Mouse (Mus musculus) liver, embryonic 15.5 days (tissue): ENCODE results near the gene Syngr2. TPM values are rescaled to one million over a fixed set of nuclear protein-coding genes. Genes with fewer than 3 reads are reported as not detected.

Experiments
- ATAC-seq: fragments of 200-750 bp; cut with Nextera tagmentation; 2 replicates; pipeline ENCODE4 v1.8.0; 2017; ENCODE audit warnings: moderate number of reproducible peaks, mild to moderate bottlenecking, moderate library complexity; ENCODE audit not compliant: insufficient read depth
- H3K27ac ChIP-seq: fragments of 300-500 bp; sonication (generic); replicated peaks from 2 replicates; pipeline ENCODE4 v1.5.1; 2015; ENCODE audit warnings: mild to moderate bottlenecking, inconsistent platforms
- H3K27me3 ChIP-seq: fragments of 300-500 bp; sonication (generic); 2 replicates; pipeline ENCODE4 v1.6.1; 2015; ENCODE audit warnings: mild to moderate bottlenecking, inconsistent platforms
- H3K36me3 ChIP-seq: fragments of 300-500 bp; sonication (generic); replicated peaks from 2 replicates; pipeline ENCODE4 v1.6.1; 2015; ENCODE audit warnings: moderate library complexity, mild to moderate bottlenecking, inconsistent platforms
- H3K4me1 ChIP-seq: fragments of 300-500 bp; sonication (generic); replicated peaks from 2 replicates; pipeline ENCODE4 v1.6.1; 2015; ENCODE audit warnings: inconsistent platforms
- H3K4me2 ChIP-seq: fragments of 300-500 bp; sonication (generic); 2 replicates; pipeline ENCODE4 v1.6.1; 2015; ENCODE audit warnings: moderate library complexity, mild to moderate bottlenecking, inconsistent platforms
- H3K4me3 ChIP-seq: fragments of 300-500 bp; sonication (generic); replicated peaks from 2 replicates; pipeline ENCODE4 v1.5.1; 2015; ENCODE audit warnings: mild to moderate bottlenecking, inconsistent platforms
- H3K9ac ChIP-seq: fragments of 300-500 bp; sonication (generic); 2 replicates; pipeline ENCODE4 v1.6.1; 2015; ENCODE audit warnings: moderate library complexity, mild to moderate bottlenecking, inconsistent platforms
- H3K9me3 ChIP-seq: fragments of 300-500 bp; sonication (generic); replicated peaks from 2 replicates; pipeline ENCODE4 v1.6.1; 2016; ENCODE audit warnings: inconsistent platforms
- WGBS: fragments of 180-500 bp; shearing (Covaris S2); methylation state at CpG from one replicate; pipeline ENCODE4 v1.1.7; 2015; ENCODE audit warnings: mixed read lengths; ENCODE audit not compliant: insufficient replicate concordance; 5-methylcytosine and 5-hydroxymethylcytosine counted together
- polyA plus RNA-seq: library from polyadenylated mRNA; unstranded; fragments of >200 nt; fragmentation: Nextera tagmentation; extraction: Ambion mirVana; gene quantifications from 2 replicates; pipeline ENCODE4 v1.2.1, GENCODE M21; 2015

The Syngr2 gene
- polyA plus RNA-seq, 1 experiment from 2014 or later: 49.2 TPM

GRCm38 (mm10) chr11:117825333-117826101 lies 16.0 kb downstream of the Syngr2 start, which contains the start of the genes Afmid and Tk1:
Gene Afmid, plus strand, starts transcription at chr11:117825924.
Gene Tk1, minus strand, starts transcription at chr11:117826092.
- Histone ChIP-seq H3K9ac (peak within 1 kb of the TSS; percentile 90), H3K36me3 (peaks cover 39% of the 10 kb centered on the region), H3K4me3 (peak within 1 kb of the TSS; percentile 84), H3K4me2 (peak within 1 kb of the TSS; percentile 90), H3K27ac (peak within 1 kb of the TSS; percentile 93), H3K4me1 (peaks cover 90% of the 10 kb centered on the region), H3K27me3 (no peaks in the 10 kb centered on the region), H3K9me3 (no peaks in the 10 kb centered on the region)
- under 1% methylated on average over 34 of the region's 34 CpGs for WGBS
- peak; percentile 58 for ATAC-seq

GRCm38 (mm10) chr11:117826164-117826563 lies 16.7 kb downstream of the Syngr2 start:
- Histone ChIP-seq H3K36me3 (peaks cover 32% of the 10 kb centered on the region), H3K27me3 (no peaks in the 10 kb centered on the region), H3K9me3 (no peaks in the 10 kb centered on the region), H3K27ac (peak overlapping the region; percentile 93), H3K4me2 (peak overlapping the region; percentile 90), H3K4me3 (peak overlapping the region; percentile 84), H3K4me1 (peaks cover 91% of the 10 kb centered on the region), H3K9ac (peak overlapping the region; percentile 90)
- 46% methylated on average over 5 of the region's 5 CpGs for WGBS
- ATAC-seq: no peak

- Histone ChIP-seq H3K4me1 (peaks cover 91% of the 10 kb centered on the region), H3K27ac (peak overlapping the region; percentile 93), H3K4me3 (peak overlapping the region; percentile 84; the same call in 1 of the 2 replicates), H3K4me2 (peak overlapping the region; percentile 90), H3K27me3 (no peaks in the 10 kb centered on the region), H3K9me3 (no peaks in the 10 kb centered on the region), H3K9ac (peak overlapping the region; percentile 21; the same call in 1 of the 2 replicates), H3K36me3 (peaks cover 25% of the 10 kb centered on the region)
- 67% methylated on average over 8 of the region's 8 CpGs for WGBS
- ATAC-seq: no peak
Observed at GRCm38 (mm10) chr11:117826916-117827315, 17.4 kb downstream of the Syngr2 start.

- 51% methylated on average over 3 of the region's 3 CpGs for WGBS
- Histone ChIP-seq H3K27ac (peak overlapping the region; percentile 93), H3K9ac (peak overlapping the region; percentile 26; the same call in 1 of the 2 replicates), H3K4me1 (peaks cover 92% of the 10 kb centered on the region), H3K4me3 (no peak overlapping the region), H3K36me3 (peaks cover 20% of the 10 kb centered on the region), H3K9me3 (no peaks in the 10 kb centered on the region), H3K27me3 (no peaks in the 10 kb centered on the region), H3K4me2 (peak overlapping the region; percentile 90)
- ATAC-seq: no peak
Observed at GRCm38 (mm10) chr11:117827386-117827785, 17.9 kb downstream of the Syngr2 start.

GRCm38 (mm10) chr11:117828149-117828887 lies 18.9 kb downstream of the Syngr2 start:
- H3K27ac ChIP-seq: peak overlapping the region; percentile 93
- H3K9ac ChIP-seq: peak overlapping the region; percentile 26
- H3K36me3 ChIP-seq: peaks cover 11% of the 10 kb centered on the region
- ATAC-seq: no peak
- H3K27me3 ChIP-seq: no peaks in the 10 kb centered on the region
- H3K4me3 ChIP-seq: no peak overlapping the region; the same call in 1 of the 2 replicates
- peaks cover 92% of the 10 kb centered on the region for H3K4me1 ChIP-seq
- H3K4me2 ChIP-seq: peak overlapping the region; percentile 90
- 43% methylated on average over 18 of the region's 18 CpGs for WGBS
- H3K9me3 ChIP-seq: no peaks in the 10 kb centered on the region

- 0 out of 2 replicates have a peak overlapping the region, but pooled peaks have one; percentile 7 for H3K9ac ChIP-seq
Observed at GRCm38 (mm10) chr11:117828888-117829604, 19.6 kb downstream of the Syngr2 start.

GRCm38 (mm10) chr11:117829671-117830215 lies 20.3 kb downstream of the Syngr2 start:
- Histone ChIP-seq H3K27ac (peak overlapping the region; percentile 93), H3K27me3 (no peaks in the 10 kb centered on the region), H3K4me3 (no peak overlapping the region), H3K36me3 (no peaks in the 10 kb centered on the region), H3K9me3 (no peaks in the 10 kb centered on the region), H3K4me2 (peak overlapping the region; percentile 34; the same call in 1 of the 2 replicates), H3K4me1 (peaks cover 91% of the 10 kb centered on the region), H3K9ac (peak overlapping the region; percentile 29; the same call in 1 of the 2 replicates)
- WGBS: 59% methylated on average over 2 of the region's 2 CpGs
- ATAC-seq: no peak

More at GRCm38 (mm10) chr11:117828888-117829604, 19.6 kb downstream of the Syngr2 start:
- 14% methylated on average over 9 of the region's 9 CpGs for WGBS
- peaks cover 3% of the 10 kb centered on the region for H3K36me3 ChIP-seq
- ATAC-seq: peak; percentile 19
- H3K4me3 ChIP-seq: no peak overlapping the region
- H3K4me1 ChIP-seq: peaks cover 89% of the 10 kb centered on the region
- no peaks in the 10 kb centered on the region for H3K27me3 ChIP-seq
- peak overlapping the region; percentile 90 for H3K4me2 ChIP-seq
- H3K27ac ChIP-seq: peak overlapping the region; percentile 93
- no peaks in the 10 kb centered on the region for H3K9me3 ChIP-seq

- Histone ChIP-seq H3K9ac (0 out of 2 replicates have a peak overlapping the region, but pooled peaks have one; percentile 71), H3K27ac (peak overlapping the region; percentile 93), H3K9me3 (no peaks in the 10 kb centered on the region), H3K4me2 (peak overlapping the region; percentile 34), H3K36me3 (no peaks in the 10 kb centered on the region), H3K4me1 (peaks cover 97% of the 10 kb centered on the region), H3K27me3 (no peaks in the 10 kb centered on the region), H3K4me3 (no peak overlapping the region)
- WGBS: 48% methylated on average over 9 of the region's 9 CpGs
- ATAC-seq: peak; percentile 2; the same call in 1 of the 2 replicates
Observed at GRCm38 (mm10) chr11:117830401-117830800, 20.9 kb downstream of the Syngr2 start.

- H3K9ac ChIP-seq: peak overlapping the region; percentile 71
- H3K27ac ChIP-seq: peak overlapping the region; percentile 93
- peaks cover 96% of the 10 kb centered on the region for H3K4me1 ChIP-seq
- peak overlapping the region; percentile 67 for H3K4me3 ChIP-seq
- H3K9me3 ChIP-seq: no peaks in the 10 kb centered on the region
- H3K36me3 ChIP-seq: no peaks in the 10 kb centered on the region
- peak; percentile 76 for ATAC-seq
- 11% methylated on average over 28 of the region's 28 CpGs for WGBS
- H3K4me2 ChIP-seq: peak overlapping the region; percentile 96
- no peaks in the 10 kb centered on the region for H3K27me3 ChIP-seq
Observed at GRCm38 (mm10) chr11:117832086-117832969, 22.9 kb downstream of the Syngr2 start.
